Mouse (Mus musculus) heart, postnatal 0 days (tissue): ENCODE data around the gene Mettl13.

Source experiments
- CTCF ChIP-seq: IDR thresholded peaks from 2 replicates; pipeline ENCODE4 v1.5.1; 2016; ENCODE audit warnings: antibody characterized with exemption, control low read depth, low read depth
- EP300 ChIP-seq: IDR thresholded peaks from 2 replicates; pipeline ENCODE4 v1.6.1; 2016; ENCODE audit warnings: antibody characterized with exemption, low read depth

DNA sequence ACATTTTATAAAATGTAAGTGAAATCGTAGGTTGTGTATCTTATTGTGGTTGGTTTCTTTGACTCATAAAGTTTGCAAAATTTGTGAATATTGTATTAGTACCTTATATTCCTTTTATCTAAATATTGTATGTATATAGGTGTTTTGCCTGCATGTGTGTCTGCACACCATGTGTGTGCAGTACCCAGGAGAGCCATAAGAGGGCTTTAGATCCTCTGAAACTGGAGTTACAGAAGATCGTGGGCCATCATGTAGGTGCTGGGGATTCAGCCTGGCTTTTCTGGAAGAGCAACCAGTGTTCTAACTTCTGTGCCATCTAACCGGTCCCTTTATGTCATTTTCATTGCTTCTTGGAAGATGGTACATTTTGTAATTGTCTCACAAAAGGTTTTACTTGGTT is 26.7 kb upstream of the Mettl13 start:
- TF ChIP-seq CTCF (no peak), EP300 (no peak)
